Mouse (Mus musculus): Measurements from ENCODE around the gene Ppp1r9a. TPM values are rescaled to one million over a fixed set of nuclear protein-coding genes. Genes with fewer than 3 reads are reported as not detected.

Gene Ppp1r9a
- polyA plus RNA-seq, 1 experiment = 0.04 TPM

GRCm38 (mm10) chr6:5024893-5025292 lies 122.2 kb downstream of the Ppp1r9a start:
- TF ChIP-seq FOSL1 (IDR thresholded peaks at IDR 0.05; ENCODE audit: insufficient read depth, low read length, poor library complexity, severe bottlenecking) (no peak), MYOD1 (IDR thresholded peaks at IDR 0.05; ENCODE audit: control insufficient read depth, insufficient read length, low read depth) (no peak), CTCF (IDR thresholded peaks at IDR 0.05; ENCODE audit: control insufficient read depth, insufficient read depth, insufficient read length) (no peak), MYOG (IDR thresholded peaks at IDR 0.05; ENCODE audit: control insufficient read depth, extremely low read depth, insufficient read length) (no peak), CEBPB (IDR thresholded peaks at IDR 0.05; ENCODE audit: low read depth) (no peak), USF1 (IDR thresholded peaks at IDR 0.05; ENCODE audit: low read depth) (no peak), MAX (IDR thresholded peaks at IDR 0.05) (no peak)
- no peak overlapping the region for H3ac ChIP-seq (ENCODE audit: control insufficient read depth, insufficient read length, low read depth)
- peaks cover under 1% of the 10 kb centered on the region for H3K27me3 ChIP-seq (ENCODE audit: control insufficient read depth, insufficient read depth, insufficient read length)
- H3K4me3 ChIP-seq (ENCODE audit: insufficient read depth, poor library complexity, severe bottlenecking) = no peak overlapping the region
- no peaks in the 10 kb centered on the region for H3K36me3 ChIP-seq (ENCODE audit: control insufficient read depth, insufficient read depth)
- H3K79me2 ChIP-seq (ENCODE audit: control insufficient read depth, insufficient read depth) = no peaks in the 10 kb centered on the region
- no peaks in the 10 kb centered on the region for H3K79me3 ChIP-seq (ENCODE audit: low read depth)

- Histone ChIP-seq H3K4me3 (ENCODE audit: insufficient read depth, poor library complexity, severe bottlenecking) (no peak overlapping the region), H3K27me3 (ENCODE audit: control insufficient read depth, insufficient read depth, insufficient read length) (peaks cover 3% of the 10 kb centered on the region), H3K36me3 (ENCODE audit: control insufficient read depth, insufficient read depth) (no peaks in the 10 kb centered on the region), H3ac (ENCODE audit: control insufficient read depth, insufficient read length, low read depth) (no peak overlapping the region), H3K79me2 (ENCODE audit: control insufficient read depth, insufficient read depth) (no peaks in the 10 kb centered on the region), H3K79me3 (ENCODE audit: low read depth) (no peaks in the 10 kb centered on the region)
- TF ChIP-seq MYOG (IDR thresholded peaks at IDR 0.05; ENCODE audit: control insufficient read depth, extremely low read depth, insufficient read length) (no peak), MYOD1 (IDR thresholded peaks at IDR 0.05; ENCODE audit: control insufficient read depth, insufficient read length, low read depth) (no peak), MAX (IDR thresholded peaks at IDR 0.05) (no peak), CEBPB (IDR thresholded peaks at IDR 0.05; ENCODE audit: low read depth) (no peak), FOSL1 (IDR thresholded peaks at IDR 0.05; ENCODE audit: insufficient read depth, low read length, poor library complexity, severe bottlenecking) (no peak), USF1 (IDR thresholded peaks at IDR 0.05; ENCODE audit: low read depth) (no peak), CTCF (IDR thresholded peaks at IDR 0.05; ENCODE audit: control insufficient read depth, insufficient read depth, insufficient read length) (no peak)
These were observed 124.1 kb downstream of the Ppp1r9a start for GRCm38 (mm10) chr6:5026772-5027171.

- H3K79me2 ChIP-seq (ENCODE audit: control insufficient read depth, insufficient read depth) = no peaks in the 10 kb centered on the region
- H3K79me3 ChIP-seq (ENCODE audit: low read depth) = no peaks in the 10 kb centered on the region
- no peak for TF ChIP-seq CEBPB (IDR thresholded peaks at IDR 0.05; ENCODE audit: low read depth)
- no peak overlapping the region for H3ac ChIP-seq (ENCODE audit: control insufficient read depth, insufficient read length, low read depth)
- no peak overlapping the region for H3K4me3 ChIP-seq (ENCODE audit: insufficient read depth, poor library complexity, severe bottlenecking)
- peaks cover 3% of the 10 kb centered on the region for H3K27me3 ChIP-seq (ENCODE audit: control insufficient read depth, insufficient read depth, insufficient read length)
- H3K36me3 ChIP-seq (ENCODE audit: control insufficient read depth, insufficient read depth) = no peaks in the 10 kb centered on the region
These were observed 124.5 kb downstream of the Ppp1r9a start for GRCm38 (mm10) chr6:5027213-5027612.

GRCm38 (mm10) chr6:5027801-5028200 lies 125.1 kb downstream of the Ppp1r9a start:
- H3K27me3 ChIP-seq (ENCODE audit: control insufficient read depth, insufficient read depth, insufficient read length) = peaks cover 3% of the 10 kb centered on the region
- no peaks in the 10 kb centered on the region for H3K36me3 ChIP-seq (ENCODE audit: control insufficient read depth, insufficient read depth)
- H3K79me3 ChIP-seq (ENCODE audit: low read depth) = no peaks in the 10 kb centered on the region
- TF ChIP-seq MAX (IDR thresholded peaks at IDR 0.05) (no peak), FOSL1 (IDR thresholded peaks at IDR 0.05; ENCODE audit: insufficient read depth, low read length, poor library complexity, severe bottlenecking) (no peak), MYOG (IDR thresholded peaks at IDR 0.05; ENCODE audit: control insufficient read depth, extremely low read depth, insufficient read length) (no peak), MYOD1 (IDR thresholded peaks at IDR 0.05; ENCODE audit: control insufficient read depth, insufficient read length, low read depth) (no peak), USF1 (IDR thresholded peaks at IDR 0.05; ENCODE audit: low read depth) (no peak), CTCF (IDR thresholded peaks at IDR 0.05; ENCODE audit: control insufficient read depth, insufficient read depth, insufficient read length) (no peak), CEBPB (IDR thresholded peaks at IDR 0.05; ENCODE audit: low read depth) (no peak)
- H3K79me2 ChIP-seq (ENCODE audit: control insufficient read depth, insufficient read depth) = no peaks in the 10 kb centered on the region
- no peak overlapping the region for H3ac ChIP-seq (ENCODE audit: control insufficient read depth, insufficient read length, low read depth)
- no peak overlapping the region for H3K4me3 ChIP-seq (ENCODE audit: insufficient read depth, poor library complexity, severe bottlenecking)

- Histone ChIP-seq H3K79me3 (ENCODE audit: low read depth) (no peaks in the 10 kb centered on the region), H3K4me3 (ENCODE audit: insufficient read depth, poor library complexity, severe bottlenecking) (no peak overlapping the region), H3ac (ENCODE audit: control insufficient read depth, insufficient read length, low read depth) (no peak overlapping the region), H3K79me2 (ENCODE audit: control insufficient read depth, insufficient read depth) (no peaks in the 10 kb centered on the region), H3K27me3 (ENCODE audit: control insufficient read depth, insufficient read depth, insufficient read length) (peaks cover 3% of the 10 kb centered on the region), H3K36me3 (ENCODE audit: control insufficient read depth, insufficient read depth) (no peaks in the 10 kb centered on the region)
- TF ChIP-seq FOSL1 (IDR thresholded peaks at IDR 0.05; ENCODE audit: insufficient read depth, low read length, poor library complexity, severe bottlenecking) (no peak), CEBPB (IDR thresholded peaks at IDR 0.05; ENCODE audit: low read depth) (no peak), USF1 (IDR thresholded peaks at IDR 0.05; ENCODE audit: low read depth) (no peak), MAX (IDR thresholded peaks at IDR 0.05) (no peak), CTCF (IDR thresholded peaks at IDR 0.05; ENCODE audit: control insufficient read depth, insufficient read depth, insufficient read length) (no peak), MYOG (IDR thresholded peaks at IDR 0.05; ENCODE audit: control insufficient read depth, extremely low read depth, insufficient read length) (no peak), MYOD1 (IDR thresholded peaks at IDR 0.05; ENCODE audit: control insufficient read depth, insufficient read length, low read depth) (no peak)
These were observed 126.6 kb downstream of the Ppp1r9a start for GRCm38 (mm10) chr6:5029205-5029927.

GRCm38 (mm10) chr6:5029956-5030355 lies 127.2 kb downstream of the Ppp1r9a start:
- no peaks in the 10 kb centered on the region for H3K79me3 ChIP-seq (ENCODE audit: low read depth)
- TF ChIP-seq MYOD1 (IDR thresholded peaks at IDR 0.05; ENCODE audit: control insufficient read depth, insufficient read length, low read depth) (no peak), FOSL1 (IDR thresholded peaks at IDR 0.05; ENCODE audit: insufficient read depth, low read length, poor library complexity, severe bottlenecking) (no peak), CEBPB (IDR thresholded peaks at IDR 0.05; ENCODE audit: low read depth) (no peak), USF1 (IDR thresholded peaks at IDR 0.05; ENCODE audit: low read depth) (no peak), MYOG (IDR thresholded peaks at IDR 0.05; ENCODE audit: control insufficient read depth, extremely low read depth, insufficient read length) (no peak), MAX (IDR thresholded peaks at IDR 0.05) (no peak), CTCF (IDR thresholded peaks at IDR 0.05; ENCODE audit: control insufficient read depth, insufficient read depth, insufficient read length) (no peak)
- H3ac ChIP-seq (ENCODE audit: control insufficient read depth, insufficient read length, low read depth) = no peak overlapping the region
- peaks cover 3% of the 10 kb centered on the region for H3K27me3 ChIP-seq (ENCODE audit: control insufficient read depth, insufficient read depth, insufficient read length)
- H3K4me3 ChIP-seq (ENCODE audit: insufficient read depth, poor library complexity, severe bottlenecking) = no peak overlapping the region
- no peaks in the 10 kb centered on the region for H3K36me3 ChIP-seq (ENCODE audit: control insufficient read depth, insufficient read depth)
- no peaks in the 10 kb centered on the region for H3K79me2 ChIP-seq (ENCODE audit: control insufficient read depth, insufficient read depth)
